Mouse (Mus musculus) midbrain, embryonic 15.5 days (tissue): ENCODE measurements around the gene Cnnm2. TPM values are rescaled to one million over a fixed set of nuclear protein-coding genes. Genes with fewer than 3 reads are reported as not detected.

ENCODE experiments used
- ATAC-seq: fragments of 200-750 bp; cut with Nextera tagmentation; replicated peaks from 2 replicates; pipeline ENCODE4 v1.8.0; 2017; ENCODE audit warnings: moderate TSS enrichment
- H3K27ac ChIP-seq: fragments of 300-500 bp; sonication (generic); 2 replicates; pipeline ENCODE4 v1.5.1; 2015; ENCODE audit warnings: mild to moderate bottlenecking, inconsistent platforms
- H3K27me3 ChIP-seq: fragments of 300-500 bp; sonication (generic); replicated peaks from 2 replicates; pipeline ENCODE4 v1.6.1; 2015; ENCODE audit warnings: inconsistent platforms
- H3K36me3 ChIP-seq: fragments of 300-500 bp; sonication (generic); replicated peaks from 2 replicates; pipeline ENCODE4 v1.6.1; 2015; ENCODE audit warnings: inconsistent platforms
- H3K4me1 ChIP-seq: fragments of 300-500 bp; sonication (generic); 2 replicates; pipeline ENCODE4 v1.6.1; 2015; ENCODE audit warnings: inconsistent platforms
- H3K4me2 ChIP-seq: fragments of 300-500 bp; sonication (generic); 2 replicates; pipeline ENCODE4 v1.6.1; 2015; ENCODE audit warnings: inconsistent platforms, mild to moderate bottlenecking, moderate library complexity
- H3K4me3 ChIP-seq: fragments of 300-500 bp; sonication (generic); 2 replicates; pipeline ENCODE4 v1.5.1; 2015; ENCODE audit warnings: mild to moderate bottlenecking, inconsistent platforms
- H3K9ac ChIP-seq: fragments of 300-500 bp; sonication (generic); 2 replicates; pipeline ENCODE4 v1.6.1; 2015; ENCODE audit warnings: mild to moderate bottlenecking, inconsistent platforms
- H3K9me3 ChIP-seq: fragments of 300-500 bp; sonication (generic); 2 replicates; pipeline ENCODE4 v1.6.1; 2016; ENCODE audit warnings: inconsistent platforms
- WGBS: fragments of 180-500 bp; shearing (Covaris S2); methylation state at CpG from one replicate; pipeline ENCODE4 v1.1.7; 2015; ENCODE audit warnings: mixed read lengths; 5-methylcytosine and 5-hydroxymethylcytosine counted together
- polyA plus RNA-seq: library from polyadenylated mRNA; unstranded; fragments of >200 nt; fragmentation: Nextera tagmentation; extraction: Ambion mirVana; gene quantifications from 2 replicates; pipeline ENCODE4 v1.2.1, GENCODE M21; 2015

The Cnnm2 gene
- polyA plus RNA-seq, 1 experiment from 2014 or later: 7.8 TPM

GRCm38 (mm10) chr19:46900786-46901185, 139.4 kb downstream of the Cnnm2 start:
- Histone ChIP-seq H3K27ac (no peak overlapping the region), H3K36me3 (peaks cover 12% of the 10 kb centered on the region), H3K4me3 (no peak overlapping the region), H3K9ac (no peak overlapping the region), H3K4me2 (no peak overlapping the region), H3K9me3 (no peaks in the 10 kb centered on the region), H3K4me1 (no peaks in the 10 kb centered on the region), H3K27me3 (no peaks in the 10 kb centered on the region)
- no peak for ATAC-seq
- 95% methylated on average over 6 of the region's 6 CpGs for WGBS

DNA sequence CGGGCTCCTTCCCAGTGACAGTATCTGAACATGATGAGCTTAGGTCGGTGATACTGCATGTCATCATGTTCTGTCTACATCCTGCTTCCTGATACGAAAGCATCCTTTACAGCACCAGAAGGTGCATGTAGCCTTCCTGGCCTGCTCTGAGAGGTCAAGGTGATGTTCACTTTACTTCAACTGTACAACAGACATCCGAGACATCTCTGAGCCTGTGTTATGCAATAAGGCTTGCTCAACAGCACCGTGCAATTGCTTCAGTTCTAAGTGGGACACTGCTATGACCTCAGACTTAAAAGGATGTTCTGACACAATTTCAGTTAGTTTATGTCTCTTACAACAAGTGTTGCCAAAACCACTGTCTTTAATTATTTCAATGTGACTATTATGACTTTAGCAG, 139.9 kb downstream of the Cnnm2 start:
- WGBS: 93% methylated on average over 5 of the region's 5 CpGs
- Histone ChIP-seq H3K4me2 (no peak overlapping the region), H3K27ac (no peak overlapping the region), H3K9ac (no peak overlapping the region), H3K9me3 (no peaks in the 10 kb centered on the region), H3K36me3 (peaks cover 12% of the 10 kb centered on the region), H3K27me3 (no peaks in the 10 kb centered on the region), H3K4me3 (no peak overlapping the region), H3K4me1 (no peaks in the 10 kb centered on the region)
- no peak for ATAC-seq

- ATAC-seq: no peak
- no peaks in the 10 kb centered on the region for H3K9me3 ChIP-seq
- WGBS: 91% methylated on average over 5 of the region's 5 CpGs
- H3K9ac ChIP-seq: no peak overlapping the region
- no peak overlapping the region for H3K4me3 ChIP-seq
- H3K4me2 ChIP-seq: no peak overlapping the region
- no peaks in the 10 kb centered on the region for H3K36me3 ChIP-seq
- H3K27me3 ChIP-seq: no peaks in the 10 kb centered on the region
- H3K27ac ChIP-seq: no peak overlapping the region
- H3K4me1 ChIP-seq: no peaks in the 10 kb centered on the region
Observed at GRCm38 (mm10) chr19:46903379-46903778, 142.0 kb downstream of the Cnnm2 start.

DNA sequence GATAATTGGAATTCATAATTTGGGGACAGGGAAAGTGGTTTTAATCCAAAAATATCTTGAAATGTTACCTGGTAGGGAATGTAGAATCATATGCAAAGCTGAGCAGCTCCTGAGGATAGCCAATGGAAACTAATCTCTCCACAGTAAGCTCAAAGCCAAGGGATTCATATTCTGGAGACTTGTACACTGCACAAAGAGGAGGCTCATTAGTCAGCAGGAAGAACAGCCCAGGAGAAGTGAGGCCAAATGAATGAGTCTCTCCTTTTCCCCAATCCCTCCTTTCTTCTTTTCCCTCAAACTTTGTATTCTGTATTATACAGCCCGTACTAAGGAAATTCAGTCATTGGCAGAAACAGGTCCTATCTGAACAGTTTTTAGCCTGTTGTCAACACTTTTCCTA, 143.5 kb downstream of the Cnnm2 start:
- no peak for ATAC-seq
- no peaks in the 10 kb centered on the region for H3K36me3 ChIP-seq

DNA sequence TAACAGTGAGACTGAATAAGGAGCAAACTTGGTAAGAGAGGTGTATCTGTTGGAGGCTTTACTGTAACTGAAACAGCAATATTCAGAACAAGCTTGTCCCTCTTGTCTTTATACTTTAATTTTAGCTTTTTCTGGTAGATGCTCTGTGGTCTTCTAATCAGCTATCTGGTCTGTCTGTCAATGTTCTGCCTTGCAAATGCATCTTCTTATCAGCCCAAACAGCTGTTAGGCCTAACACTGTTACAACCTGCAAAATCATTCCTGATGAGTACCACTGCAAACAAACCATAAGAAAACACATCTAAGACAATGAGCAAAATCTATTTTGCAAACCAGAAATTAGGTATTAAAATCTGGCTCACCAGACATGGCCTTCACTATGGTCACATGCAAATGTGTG, 144.0 kb downstream of the Cnnm2 start:
- no peak for ATAC-seq
- Histone ChIP-seq H3K27ac (no peak overlapping the region), H3K4me3 (no peak overlapping the region)

More for the DNA sequence above, 143.5 kb downstream of the Cnnm2 start:
- Histone ChIP-seq H3K9me3 (no peaks in the 10 kb centered on the region), H3K27me3 (no peaks in the 10 kb centered on the region), H3K27ac (no peak overlapping the region), H3K4me3 (no peak overlapping the region), H3K4me2 (no peak overlapping the region), H3K4me1 (0 out of 2 replicates have a peak, but pooled peaks cover 5% of the 10 kb centered on the region), H3K9ac (no peak overlapping the region)
- WGBS: 83% methylated on average over 1 of the region's 1 CpGs

DNA sequence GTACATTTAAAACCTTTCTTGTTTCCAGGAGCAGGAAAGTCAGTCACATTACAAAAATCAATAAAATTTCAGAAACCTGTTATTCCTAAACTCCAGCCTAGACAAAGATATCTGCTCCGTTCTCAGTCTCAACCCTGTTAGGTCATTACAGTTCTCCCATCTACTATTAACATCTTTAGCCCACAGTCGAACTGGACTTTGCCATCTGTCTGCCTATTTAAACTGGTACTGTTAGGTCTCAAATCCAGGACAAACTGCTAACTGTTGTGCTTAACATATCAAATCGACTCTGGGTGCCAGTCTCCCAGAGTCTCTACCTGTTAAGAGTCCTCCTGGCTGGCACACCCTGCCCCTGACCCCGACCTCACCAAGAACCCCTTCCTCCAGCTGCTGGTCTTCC, 144.6 kb downstream of the Cnnm2 start:
- 91% methylated on average over 4 of the region's 4 CpGs for WGBS
- ATAC-seq: no peak

More for the DNA sequence above, 144.0 kb downstream of the Cnnm2 start:
- Histone ChIP-seq H3K4me1 (0 out of 2 replicates have a peak, but pooled peaks cover 5% of the 10 kb centered on the region), H3K9ac (no peak overlapping the region), H3K27me3 (no peaks in the 10 kb centered on the region), H3K9me3 (no peaks in the 10 kb centered on the region), H3K36me3 (no peaks in the 10 kb centered on the region), H3K4me2 (no peak overlapping the region)

GRCm38 (mm10) chr19:46908207-46908606, 146.8 kb downstream of the Cnnm2 start:
- H3K4me2 ChIP-seq: no peak overlapping the region
- WGBS: 70% methylated on average over 5 of the region's 5 CpGs
- ATAC-seq: no peak

More for the DNA sequence above, 144.6 kb downstream of the Cnnm2 start:
- Histone ChIP-seq H3K4me1 (0 out of 2 replicates have a peak, but pooled peaks cover 5% of the 10 kb centered on the region), H3K4me2 (no peak overlapping the region), H3K9me3 (no peaks in the 10 kb centered on the region), H3K27me3 (no peaks in the 10 kb centered on the region), H3K27ac (no peak overlapping the region), H3K9ac (no peak overlapping the region), H3K4me3 (no peak overlapping the region), H3K36me3 (no peaks in the 10 kb centered on the region)

DNA sequence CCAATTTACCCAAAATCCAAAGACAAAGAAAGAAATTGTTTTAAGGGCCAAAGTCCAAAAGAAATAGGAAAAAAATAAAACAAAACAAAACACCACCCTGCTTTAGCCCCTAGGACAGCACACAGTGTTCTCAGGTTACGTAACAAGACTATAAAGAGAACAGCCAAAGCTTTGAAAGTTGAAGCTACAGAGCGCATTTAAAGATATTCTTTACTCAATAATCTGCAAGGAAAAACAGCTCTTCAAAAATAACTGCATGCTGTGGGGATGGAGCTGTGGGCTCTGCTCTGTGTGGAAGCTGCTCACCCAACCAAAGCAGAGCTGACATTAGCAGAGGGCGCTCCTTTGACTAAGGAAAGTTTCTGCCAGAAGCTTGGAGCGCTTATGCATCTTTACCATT, 147.6 kb downstream of the Cnnm2 start:
- WGBS: 33% methylated on average over 4 of the region's 4 CpGs
- no peak overlapping the region for H3K9ac ChIP-seq
- no peak overlapping the region for H3K4me3 ChIP-seq
- H3K36me3 ChIP-seq: no peaks in the 10 kb centered on the region
- H3K27me3 ChIP-seq: no peaks in the 10 kb centered on the region
- no peak overlapping the region for H3K27ac ChIP-seq
- 0 out of 2 replicates have a peak, but pooled peaks cover 5% of the 10 kb centered on the region for H3K4me1 ChIP-seq
- ATAC-seq: no peak
- H3K4me2 ChIP-seq: no peak overlapping the region
- H3K9me3 ChIP-seq: no peaks in the 10 kb centered on the region

More at GRCm38 (mm10) chr19:46908207-46908606, 146.8 kb downstream of the Cnnm2 start:
- Histone ChIP-seq H3K4me3 (no peak overlapping the region), H3K9me3 (no peaks in the 10 kb centered on the region), H3K4me1 (0 out of 2 replicates have a peak, but pooled peaks cover 5% of the 10 kb centered on the region), H3K36me3 (no peaks in the 10 kb centered on the region), H3K27ac (no peak overlapping the region), H3K9ac (no peak overlapping the region), H3K27me3 (no peaks in the 10 kb centered on the region)

DNA sequence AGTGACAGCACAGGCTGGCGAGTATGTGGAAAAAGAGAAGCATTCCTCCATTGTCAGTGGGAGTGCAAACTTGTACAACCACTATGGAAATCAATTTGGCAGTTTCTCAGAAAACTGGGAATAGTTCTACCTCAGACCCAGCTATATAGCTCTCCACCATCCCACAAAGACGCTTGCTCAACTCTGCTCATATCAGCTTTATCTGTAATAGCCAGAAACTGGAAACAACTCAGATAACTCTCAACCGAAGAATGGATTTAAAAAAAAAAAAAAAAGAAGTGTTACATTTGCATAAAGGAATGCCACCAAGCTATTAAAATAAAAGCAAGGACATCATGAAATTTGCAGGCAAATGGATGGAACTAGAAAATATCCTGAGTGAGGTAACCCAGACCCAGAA, 150.1 kb downstream of the Cnnm2 start:
- Histone ChIP-seq H3K4me3 (no peak overlapping the region), H3K4me2 (no peak overlapping the region), H3K27ac (no peak overlapping the region), H3K4me1 (0 out of 2 replicates have a peak, but pooled peaks cover 5% of the 10 kb centered on the region), H3K9ac (no peak overlapping the region), H3K9me3 (no peaks in the 10 kb centered on the region), H3K27me3 (no peaks in the 10 kb centered on the region), H3K36me3 (no peaks in the 10 kb centered on the region)
- no peak for ATAC-seq
- 84% methylated on average over 3 of the region's 3 CpGs for WGBS

DNA sequence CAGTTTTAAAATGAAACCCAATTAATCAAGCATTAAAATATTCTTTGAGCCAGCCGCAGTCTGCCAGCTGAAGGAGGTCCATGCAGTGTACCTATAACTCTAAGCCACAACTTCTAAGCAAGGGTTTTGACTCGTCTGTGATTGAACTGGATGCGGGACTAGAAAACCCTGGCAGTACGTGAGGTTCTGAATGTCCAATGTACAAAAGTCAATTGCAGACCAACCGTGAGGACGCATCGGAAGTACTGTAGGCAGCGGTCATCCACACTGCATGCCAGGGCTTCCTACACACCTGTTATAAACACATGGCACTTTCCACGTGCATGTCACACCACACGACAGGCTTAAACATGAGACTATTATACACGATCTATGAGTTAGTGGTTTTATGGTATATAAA, 152.2 kb downstream of the Cnnm2 start:
- WGBS: 93% methylated on average over 11 of the region's 11 CpGs
- no peak overlapping the region for H3K4me2 ChIP-seq

DNA sequence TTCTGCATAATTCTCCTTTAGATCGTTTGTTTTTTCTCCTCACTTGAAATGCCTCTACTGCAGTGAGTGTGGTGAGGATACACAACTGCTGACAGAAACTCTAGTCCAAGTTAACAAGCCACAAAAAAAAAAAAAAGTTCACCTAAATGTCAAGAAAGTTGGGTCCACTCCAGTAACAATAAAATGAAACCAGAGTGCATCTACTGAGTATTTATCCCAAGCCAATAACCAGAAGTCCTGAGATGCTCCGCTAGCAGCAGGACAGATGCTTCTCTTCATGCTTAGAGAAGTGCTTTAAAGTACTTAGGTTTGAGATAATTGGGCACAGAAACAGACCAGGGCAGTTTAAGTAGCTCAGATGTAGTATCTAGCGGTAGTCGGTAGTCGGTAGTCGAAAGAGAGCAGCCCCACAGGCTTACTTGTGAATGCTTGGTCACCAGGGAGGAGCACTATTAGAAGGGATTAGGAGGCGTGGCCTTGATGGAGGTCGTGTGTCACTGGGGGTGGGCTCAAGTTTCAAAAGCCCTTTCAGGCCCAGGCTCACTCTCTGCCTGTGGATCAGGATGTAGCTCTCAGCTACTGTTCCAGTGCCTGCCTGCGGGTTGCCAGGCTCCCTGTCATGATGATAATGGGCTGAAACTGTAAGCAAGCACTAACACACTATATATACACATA, 154.1 kb downstream of the Cnnm2 start:
- Histone ChIP-seq H3K9me3 (no peaks in the 10 kb centered on the region), H3K4me2 (no peak overlapping the region), H3K9ac (no peak overlapping the region), H3K4me1 (no peaks in the 10 kb centered on the region), H3K27me3 (no peaks in the 10 kb centered on the region), H3K4me3 (no peak overlapping the region), H3K36me3 (no peaks in the 10 kb centered on the region), H3K27ac (no peak overlapping the region)
- 53% methylated on average over 9 of the region's 9 CpGs for WGBS
- ATAC-seq: no peak

More for the DNA sequence above, 152.2 kb downstream of the Cnnm2 start:
- Histone ChIP-seq H3K4me1 (0 out of 2 replicates have a peak, but pooled peaks cover 5% of the 10 kb centered on the region), H3K9ac (no peak overlapping the region), H3K9me3 (no peaks in the 10 kb centered on the region), H3K27me3 (no peaks in the 10 kb centered on the region), H3K36me3 (no peaks in the 10 kb centered on the region), H3K27ac (no peak overlapping the region), H3K4me3 (no peak overlapping the region)
- ATAC-seq: no peak

DNA sequence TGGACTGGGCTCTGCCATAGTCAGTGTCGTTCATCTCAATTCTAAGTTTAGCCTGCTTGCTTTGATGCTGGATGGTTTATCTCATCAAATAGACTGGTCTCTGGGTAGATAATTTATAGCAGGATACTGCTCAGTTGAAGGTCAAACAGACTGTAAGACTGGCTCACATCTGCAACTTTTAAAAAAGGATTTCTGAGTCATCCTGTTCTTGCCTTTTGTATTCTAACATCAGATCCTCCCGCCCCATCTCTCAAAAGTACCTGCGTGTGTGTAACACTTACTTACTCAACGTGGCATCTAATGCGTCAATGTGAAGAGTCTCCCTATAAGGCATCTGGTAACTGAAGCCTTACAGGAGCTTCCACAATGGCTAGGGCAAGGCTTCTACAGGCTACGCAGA, 159.2 kb downstream of the Cnnm2 start:
- 92% methylated on average over 6 of the region's 6 CpGs for WGBS

DNA sequence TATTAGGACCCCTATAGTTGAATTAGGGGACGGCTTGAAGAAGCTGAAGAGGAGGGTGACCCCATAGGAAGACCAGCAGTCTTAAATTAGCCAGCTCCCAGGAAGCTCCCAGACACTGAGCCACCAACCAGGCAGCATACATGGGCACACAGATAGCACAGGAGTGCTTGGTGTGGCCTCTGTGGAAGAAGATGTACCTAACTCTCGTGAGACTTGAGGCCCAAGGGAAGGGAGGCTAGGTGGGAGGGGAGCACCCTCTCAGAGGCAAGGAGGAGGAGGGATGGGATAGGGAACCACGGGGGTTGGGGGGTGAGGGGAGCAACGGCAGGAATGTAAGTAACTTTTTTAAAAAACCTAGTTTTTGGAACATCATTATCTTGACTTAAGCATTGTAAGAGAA, 165.0 kb downstream of the Cnnm2 start:
- Histone ChIP-seq H3K27ac (no peak overlapping the region), H3K9ac (no peak overlapping the region), H3K27me3 (no peaks in the 10 kb centered on the region)

More for the DNA sequence above, 159.2 kb downstream of the Cnnm2 start:
- Histone ChIP-seq H3K36me3 (no peaks in the 10 kb centered on the region), H3K9ac (no peak overlapping the region), H3K4me2 (no peak overlapping the region), H3K27ac (no peak overlapping the region), H3K4me1 (no peaks in the 10 kb centered on the region), H3K27me3 (no peaks in the 10 kb centered on the region), H3K4me3 (no peak overlapping the region), H3K9me3 (no peaks in the 10 kb centered on the region)
- ATAC-seq: no peak

More for the DNA sequence above, 165.0 kb downstream of the Cnnm2 start:
- Histone ChIP-seq H3K4me2 (no peak overlapping the region), H3K4me1 (peaks cover 9% of the 10 kb centered on the region; the same call in 1 of the 2 replicates), H3K4me3 (no peak overlapping the region), H3K36me3 (no peaks in the 10 kb centered on the region), H3K9me3 (no peaks in the 10 kb centered on the region)
- WGBS: 53% methylated on average over 4 of the region's 4 CpGs
- no peak for ATAC-seq
